Comparison of ENCODE assay signal across 34 mouse cellular contexts in genomic region chr10:41619988-41620387, GRCm38 (mm10).
DNase-seq lines count a peak whose midpoint lies in the region; ATAC-seq lines count a peak whose summit lies in the region.
"Had no signal": no experiment of that assay in that cellular context is flagged by ENCODE, and none has a peak within 500 bp of the region (broad histone marks: within the 10 kb centered on the region; RNA-seq: fewer than 3 reads in every experiment).

No protein-coding gene starts in this region.

- H3K9ac ChIP-seq in midbrain, embryonic 14.5 days (replicated peaks; ENCODE audit: low read length) = no peak overlapping the region
- H3K9ac ChIP-seq: forebrain, embryonic 12.5 days; forebrain, postnatal 0 days; heart, embryonic 13.5 days; intestine, embryonic 15.5 days; limb, embryonic 15.5 days; liver, embryonic 13.5 days; midbrain, embryonic 12.5 days; stomach, embryonic 15.5 days had no signal

- H3K36me3 ChIP-seq in midbrain, embryonic 14.5 days (ENCODE audit: control insufficient read depth, insufficient read depth, low read length) = no peaks in the 10 kb centered on the region
- H3K36me3 ChIP-seq: forebrain, embryonic 12.5 days; heart, embryonic 13.5 days; intestine, embryonic 15.5 days; limb, embryonic 10.5 days; limb, embryonic 15.5 days; liver, embryonic 13.5 days; midbrain, embryonic 12.5 days; stomach, embryonic 15.5 days had no signal

- H3K27ac ChIP-seq in midbrain, embryonic 14.5 days (replicated peaks; ENCODE audit: low read depth, low read length) = no peak overlapping the region
- H3K27ac ChIP-seq: forebrain, embryonic 12.5 days; heart, adult 2 months; heart, embryonic 13.5 days; intestine, embryonic 15.5 days; layer of hippocampus, adult 2 months; limb, embryonic 10.5 days; limb, embryonic 15.5 days; liver, embryonic 13.5 days; midbrain, embryonic 12.5 days; stomach, embryonic 15.5 days had no signal

- WGBS in midbrain, embryonic 14.5 days = 93% methylated on average over 2 of the region's 2 CpGs

- H3K4me1 ChIP-seq in midbrain, embryonic 14.5 days (ENCODE audit: control insufficient read depth, insufficient read depth, low read length) = no peaks in the 10 kb centered on the region
- H3K4me1 ChIP-seq: forebrain, embryonic 12.5 days; intestine, embryonic 15.5 days; limb, embryonic 10.5 days; limb, embryonic 15.5 days; liver, embryonic 13.5 days; midbrain, embryonic 12.5 days; stomach, embryonic 15.5 days had no signal

- ATAC-seq in CD4-positive, CD25-positive, alpha-beta regulatory T cell, adult 4 months = peak; percentile 70
- ATAC-seq in common myeloid progenitor, adult 5-6 weeks (replicated peaks; ENCODE audit: low read depth, poor library complexity, severe bottlenecking) = 0 out of 2 replicates have a peak, but pooled peaks have one; percentile 36
- ATAC-seq in midbrain, embryonic 14.5 days (ENCODE audit: low FRiP score, low TSS enrichment) = no peak
- ATAC-seq: forebrain, postnatal 0 days; hindbrain, embryonic 16.5 days; intestine, embryonic 15.5 days; lung, postnatal 0 days had no signal

- no peak overlapping the region for H3K4me3 ChIP-seq in midbrain, embryonic 14.5 days (replicated peaks; ENCODE audit: low read depth, low read length)
- H3K4me3 ChIP-seq: erythroblast, embryonic 14.5 days; forebrain, embryonic 12.5 days; heart, adult 2 months; heart, embryonic 13.5 days; intestine, embryonic 15.5 days; layer of hippocampus, adult 2 months; limb, embryonic 10.5 days; limb, embryonic 15.5 days; liver, embryonic 13.5 days; megakaryocyte, embryonic 14.5 days; midbrain, embryonic 12.5 days; stomach, embryonic 15.5 days had no signal

- peak; percentile 41 to 57 for DNase-seq in thymus, postnatal 10 days (ENCODE audit: low spot score in 2 of 2)
- no peak for DNase-seq in midbrain, embryonic 14.5 days
- no peak for DNase-seq in adrenal gland, adult 2 months
- no peak for DNase-seq in heart, adult 18-20 months
- DNase-seq in gastrocnemius, postnatal 4 days (ENCODE audit: low spot score in 2 of 2) = no peak
- DNase-seq: adrenal gland, postnatal 14 days; cerebellum, adult 11-12 months; cerebellum, adult 9-11 months; forebrain, postnatal 0 days; gastrocnemius, postnatal 25 days; heart, adult 2 months; heart, postnatal 14 days; kidney, adult 2 months; kidney, postnatal 36 days; layer of hippocampus, postnatal 36 days; liver, embryonic 13.5 days; lung, adult 18-20 months; lung, postnatal 4 days; retina, postnatal 1 day; right cerebral cortex, postnatal 25 days had no signal

- H3K27me3 ChIP-seq in midbrain, embryonic 14.5 days (ENCODE audit: control insufficient read depth, insufficient read depth, low read length) = no peaks in the 10 kb centered on the region
- H3K27me3 ChIP-seq: forebrain, embryonic 12.5 days; heart, embryonic 13.5 days; intestine, embryonic 15.5 days; limb, embryonic 15.5 days; liver, embryonic 13.5 days; midbrain, embryonic 12.5 days; stomach, embryonic 15.5 days had no signal

- H3K9me3 ChIP-seq in midbrain, embryonic 14.5 days (ENCODE audit: control insufficient read depth, low read length) = no peaks in the 10 kb centered on the region
- H3K9me3 ChIP-seq: forebrain, embryonic 12.5 days; heart, embryonic 13.5 days; intestine, embryonic 15.5 days; limb, embryonic 10.5 days; limb, embryonic 15.5 days; liver, embryonic 13.5 days; midbrain, embryonic 12.5 days; stomach, embryonic 15.5 days had no signal

- H3K4me2 ChIP-seq in midbrain, embryonic 14.5 days (ENCODE audit: low read length) = no peak overlapping the region
- H3K4me2 ChIP-seq: forebrain, embryonic 12.5 days; heart, embryonic 13.5 days; intestine, embryonic 15.5 days; limb, embryonic 15.5 days; liver, embryonic 13.5 days; midbrain, embryonic 12.5 days; stomach, embryonic 15.5 days had no signal

Comparison
In these comparisons a context has a peak if more than half of its experiments do, and no peak if none do; other contexts are left out.
1. DNase-seq: peak in thymus, postnatal 10 days (2 of 2); none in midbrain, embryonic 14.5 days (single experiment), adrenal gland, adult 2 months (single experiment), heart, adult 18-20 months (0 of 2) and gastrocnemius, postnatal 4 days (0 of 2).